Mouse (Mus musculus) lung, adult 10 weeks (tissue): Measurements from ENCODE around the gene Olfr1500. TPM values are rescaled to one million over a fixed set of nuclear protein-coding genes. Genes with fewer than 3 reads are reported as not detected.

Source experiments
- polyA plus RNA-seq: library from polyadenylated mRNA; stranded (reverse); fragments of 350-450 nt; fragmentation: Illumina TruSeq; extraction: RNeasy Lipid Tissue Mini Kit (QIAGEN cat#74804); gene quantifications from one replicate; pipeline ENCODE4 v1.2.3, GENCODE M21; 2014; ENCODE audit warnings: low read depth, low replicate concordance; ENCODE audit not compliant: insufficient read depth

Olfr1500 gene
- polyA plus RNA-seq: not detected

DNA sequence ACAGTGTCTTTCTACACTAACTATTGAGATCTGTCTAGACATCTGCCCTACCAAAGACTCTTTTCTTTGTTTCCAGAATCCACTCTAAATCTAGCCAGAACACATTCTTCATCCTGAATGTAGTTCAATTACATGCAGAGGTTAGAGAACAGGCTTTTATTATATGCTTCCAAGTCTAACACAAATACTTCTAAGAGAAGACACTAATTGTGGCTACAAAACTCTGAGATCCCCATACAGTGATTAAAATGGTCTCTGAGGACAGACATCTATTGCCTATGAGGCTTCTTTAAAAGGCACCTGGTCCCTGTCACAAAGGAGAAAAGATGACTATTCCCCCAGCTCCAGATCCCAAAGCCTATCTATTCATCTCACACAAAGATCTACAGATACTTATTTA is at the start of gene Olfr1500:
TSS of gene Olfr1500 (minus strand) at position 101 of the 400 bp plus-strand sequence.

DNA sequence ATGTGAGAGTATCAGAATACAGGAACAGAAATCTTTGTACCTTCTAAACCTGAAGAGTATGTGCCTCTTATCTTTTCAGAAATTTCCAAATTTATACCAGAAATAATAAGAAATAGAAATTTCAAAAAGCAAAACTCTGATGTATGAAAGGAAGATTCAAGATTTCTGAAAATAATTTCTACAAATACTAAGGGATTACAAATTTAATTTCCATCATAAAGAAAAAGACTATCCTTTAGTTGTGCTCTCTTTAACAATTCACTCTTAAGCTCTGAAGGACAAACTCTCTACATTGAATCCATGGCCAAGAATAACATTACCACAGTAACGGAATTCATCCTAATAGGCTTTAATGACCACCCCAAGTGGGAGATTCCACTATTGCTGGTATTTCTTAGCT is 31.2 kb upstream of the Olfr1500 start, which contains the start of gene Olfr1502:
TSS of gene Olfr1502 (plus strand) at position 301 of the 400 bp plus-strand sequence.

DNA sequence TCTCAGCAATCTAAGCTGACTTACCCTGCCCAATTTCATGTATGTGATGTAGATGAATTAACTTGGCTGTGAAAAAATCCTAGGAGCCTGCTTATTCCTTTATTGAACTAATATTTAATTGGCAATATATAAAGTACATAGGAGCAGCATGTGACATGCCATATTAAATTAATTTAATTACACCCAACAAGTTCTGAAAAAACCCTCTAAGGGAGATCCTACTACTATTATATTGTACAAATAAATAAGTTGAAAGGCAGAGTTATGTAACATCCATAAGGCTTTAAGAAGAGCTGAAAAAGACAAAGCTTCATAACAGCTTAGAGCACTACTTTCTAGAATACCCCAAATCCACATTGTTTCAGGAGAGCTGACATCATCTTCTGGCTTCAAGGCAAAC is 20.3 kb upstream of the Olfr1500 start, which contains the start of gene Olfr1501:
TSS of gene Olfr1501 (minus strand) at position 101 of the 400 bp plus-strand sequence.

DNA sequence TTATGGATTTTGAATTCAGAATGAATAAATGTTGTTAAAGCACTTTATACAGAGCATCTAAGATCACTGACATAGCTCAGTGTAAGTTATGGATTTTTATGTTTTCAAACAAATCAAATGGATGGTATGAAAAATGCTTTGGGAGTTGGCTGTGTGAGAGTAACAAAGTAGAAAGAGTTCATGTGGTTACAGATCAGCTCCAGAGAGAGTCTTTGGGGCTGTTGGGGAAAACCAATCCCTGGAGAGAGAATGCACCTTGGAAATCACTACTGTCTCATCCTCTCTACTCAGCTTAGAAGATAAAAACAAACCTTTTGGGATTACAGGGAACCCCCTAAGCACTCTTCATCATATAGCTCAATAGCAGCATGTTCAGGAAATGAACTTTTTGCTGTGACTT is 10.9 kb downstream of the Olfr1500 start, which contains the start of gene Olfr1499:
TSS of gene Olfr1499 (minus strand) at position 101 of the 400 bp plus-strand sequence.

DNA sequence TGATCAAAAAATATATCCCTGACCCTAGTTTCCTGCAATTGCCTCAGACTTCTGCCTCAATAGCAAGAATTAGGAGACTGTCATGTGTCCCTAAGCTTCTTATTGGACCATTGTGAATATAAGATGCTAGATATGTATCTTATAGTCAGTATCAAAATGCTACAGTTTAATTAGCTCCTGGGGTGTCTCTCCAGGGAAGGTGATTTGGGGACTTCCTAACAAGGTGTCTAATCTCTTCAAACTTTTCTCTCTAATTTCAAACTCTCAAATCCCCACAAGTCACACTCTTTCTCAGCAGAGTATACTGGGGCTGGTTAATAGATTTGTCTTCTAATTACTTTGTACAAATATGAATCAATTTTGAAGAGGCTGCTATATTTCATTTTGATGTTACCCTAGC is 32.2 kb downstream of the Olfr1500 start, which contains the start of gene Olfr1497:
TSS of gene Olfr1497 (minus strand) at position 101 of the 400 bp plus-strand sequence.

DNA sequence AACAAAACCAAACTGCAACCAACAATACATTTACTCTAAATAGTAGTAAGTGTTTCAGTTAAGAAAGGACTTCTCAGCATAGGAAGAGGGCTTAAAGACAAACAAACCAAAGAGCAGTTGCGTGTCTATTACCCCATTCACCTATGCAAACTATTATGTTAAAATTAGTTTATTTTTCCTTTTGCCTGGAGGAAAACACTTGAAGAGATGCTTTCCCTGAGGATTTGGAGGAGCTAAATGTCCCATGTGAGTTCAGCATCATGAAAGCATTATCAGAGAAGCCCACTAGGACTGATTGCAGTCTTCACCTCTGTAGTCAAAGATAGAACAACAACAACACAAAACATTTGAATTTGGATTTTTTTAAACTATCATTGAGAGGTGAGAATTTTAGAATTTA is 52.7 kb downstream of the Olfr1500 start, which contains the start of gene Olfr1496:
TSS of gene Olfr1496 (plus strand) at position 301 of the 400 bp plus-strand sequence.

Other genes starting within 250 kb of the Olfr1500 start
- gene Olfr1484, start 247.0 kb downstream of the Olfr1500 start, polyA plus RNA-seq: not detected
- gene Olfr1487, start 213.1 kb downstream of the Olfr1500 start, polyA plus RNA-seq: not detected
- gene Olfr1489, start 198.9 kb downstream of the Olfr1500 start, polyA plus RNA-seq: not detected
- not detected for gene Olfr1490, start 179.4 kb downstream of the Olfr1500 start, polyA plus RNA-seq
- gene Olfr1491, start 133.2 kb downstream of the Olfr1500 start, polyA plus RNA-seq: not detected
- gene Olfr1493-ps1, start 107.2 kb downstream of the Olfr1500 start, polyA plus RNA-seq: not detected
- gene Olfr1494, start 90.8 kb downstream of the Olfr1500 start, polyA plus RNA-seq: not detected
- not detected for gene Olfr1495, start 65.9 kb downstream of the Olfr1500 start, polyA plus RNA-seq
- not detected for gene Olfr1496, start 52.6 kb downstream of the Olfr1500 start, polyA plus RNA-seq
- not detected for gene Olfr1497, start 32.3 kb downstream of the Olfr1500 start, polyA plus RNA-seq
- gene Olfr1499, start 11.0 kb downstream of the Olfr1500 start, polyA plus RNA-seq: not detected
- not detected for gene Olfr1501, start 20.2 kb upstream of the Olfr1500 start, polyA plus RNA-seq
- gene Olfr1502, start 31.3 kb upstream of the Olfr1500 start, polyA plus RNA-seq: not detected
- gene Olfr1504, start 67.4 kb upstream of the Olfr1500 start, polyA plus RNA-seq: not detected
- not detected for gene Olfr1505, start 83.0 kb upstream of the Olfr1500 start, polyA plus RNA-seq